Mouse (Mus musculus): ENCODE data around the gene Lrrc23.

The Lrrc23 gene

GRCm38 (mm10) chr6:124741842-124742241, 37.7 kb downstream of the Lrrc23 start:
- no peak for DNase-seq (ENCODE audit: low spot score in 2 of 2)

GRCm38 (mm10) chr6:124740888-124741761, 38.4 kb downstream of the Lrrc23 start, which contains the start of gene Grcc10:
Gene Grcc10, minus strand, starts transcription at chr6:124741374.
- DNase-seq (ENCODE audit: low spot score in 2 of 2) = peak; percentile 83 to 90

GRCm38 (mm10) chr6:124740211-124740887, 39.2 kb downstream of the Lrrc23 start:
- DNase-seq (ENCODE audit: low spot score in 2 of 2) = peak in 1 of 2 experiments; percentile 63

- DNase-seq (ENCODE audit: low spot score in 2 of 2) = no peak
Observed at GRCm38 (mm10) chr6:124739231-124739796, 40.2 kb downstream of the Lrrc23 start.

GRCm38 (mm10) chr6:124738511-124739023, 41.0 kb downstream of the Lrrc23 start, which contains the start of gene Ptpn6:
Gene Ptpn6, minus strand, starts transcription at chr6:124738714.
- DNase-seq (ENCODE audit: low spot score in 2 of 2) = no peak

- DNase-seq (ENCODE audit: low spot score in 2 of 2) = no peak
Observed at GRCm38 (mm10) chr6:124737040-124737439, 42.5 kb downstream of the Lrrc23 start.

- no peak for DNase-seq (ENCODE audit: low spot score in 2 of 2)
Observed at GRCm38 (mm10) chr6:124734417-124734816, 45.1 kb downstream of the Lrrc23 start.

GRCm38 (mm10) chr6:124732476-124733370, 46.8 kb downstream of the Lrrc23 start:
- no peak for DNase-seq (ENCODE audit: low spot score in 2 of 2)

- no peak for DNase-seq (ENCODE audit: low spot score in 2 of 2)
Observed at GRCm38 (mm10) chr6:124731038-124731437, 48.5 kb downstream of the Lrrc23 start.

- DNase-seq (ENCODE audit: low spot score in 2 of 2) = no peak
Observed at GRCm38 (mm10) chr6:124729850-124730705, 49.4 kb downstream of the Lrrc23 start.

GRCm38 (mm10) chr6:124728621-124729020, 50.9 kb downstream of the Lrrc23 start:
- DNase-seq (ENCODE audit: low spot score in 2 of 2) = no peak

- no peak for DNase-seq (ENCODE audit: low spot score in 2 of 2)
Observed at GRCm38 (mm10) chr6:124724472-124724871, 55.1 kb downstream of the Lrrc23 start.

GRCm38 (mm10) chr6:124723541-124723940, 56.0 kb downstream of the Lrrc23 start:
- no peak for DNase-seq (ENCODE audit: low spot score in 2 of 2)

GRCm38 (mm10) chr6:124722876-124723473, 56.6 kb downstream of the Lrrc23 start:
- DNase-seq (ENCODE audit: low spot score in 2 of 2) = no peak

GRCm38 (mm10) chr6:124720904-124721303, 58.6 kb downstream of the Lrrc23 start:
- DNase-seq (ENCODE audit: low spot score in 2 of 2) = no peak

Data from right cerebral cortex, postnatal 36 days (tissue).